Mouse (Mus musculus): ENCODE data around the gene Defb28. TPM values are rescaled to one million over a fixed set of nuclear protein-coding genes. Genes with fewer than 3 reads are reported as not detected.

Gene Defb28
- polyA plus RNA-seq (2012; ENCODE audit: insufficient read depth, insufficient read length, missing spikeins): not detected in 2 replicates

DNA sequence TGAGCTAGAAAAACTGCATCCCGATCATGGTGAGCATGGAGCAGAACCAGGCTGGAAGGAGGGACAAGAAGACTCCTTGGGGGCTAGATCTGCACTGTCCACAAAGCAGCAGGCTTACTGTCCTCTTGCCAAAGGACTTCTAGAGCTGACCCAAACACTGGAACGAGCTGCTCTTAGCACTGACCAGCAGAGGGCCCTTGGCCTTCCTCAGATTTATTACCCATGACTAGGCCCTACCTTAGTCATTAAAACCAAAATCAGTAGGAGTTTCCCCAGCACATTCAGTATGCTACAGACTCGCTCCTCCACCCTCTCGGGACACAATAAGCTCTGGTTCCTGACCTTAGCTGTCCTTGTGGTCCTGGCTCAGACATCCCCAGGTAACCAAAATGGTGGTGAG, at the start of gene Defb28:
Gene Defb28, plus strand, starts transcription at position 275 of the 400 bp plus-strand sequence.
- TF ChIP-seq CTCF (IDR thresholded peaks at IDR 0.05; ENCODE audit: low read depth, low read length): no peak
- TF ChIP-seq POLR2A (IDR thresholded peaks at IDR 0.05; ENCODE audit: borderline replicate concordance, low read depth, low read length): no peak
- Histone ChIP-seq H3K4me3 (ENCODE audit: insufficient read depth, low read length) (no peak within 1 kb of the TSS), H3K27ac (ENCODE audit: insufficient read depth, low read depth, low read length) (no peak within 1 kb of the TSS), H3K4me1 (ENCODE audit: control insufficient read depth, insufficient read depth, low read length) (no peaks in the 10 kb centered on the region)

DNA sequence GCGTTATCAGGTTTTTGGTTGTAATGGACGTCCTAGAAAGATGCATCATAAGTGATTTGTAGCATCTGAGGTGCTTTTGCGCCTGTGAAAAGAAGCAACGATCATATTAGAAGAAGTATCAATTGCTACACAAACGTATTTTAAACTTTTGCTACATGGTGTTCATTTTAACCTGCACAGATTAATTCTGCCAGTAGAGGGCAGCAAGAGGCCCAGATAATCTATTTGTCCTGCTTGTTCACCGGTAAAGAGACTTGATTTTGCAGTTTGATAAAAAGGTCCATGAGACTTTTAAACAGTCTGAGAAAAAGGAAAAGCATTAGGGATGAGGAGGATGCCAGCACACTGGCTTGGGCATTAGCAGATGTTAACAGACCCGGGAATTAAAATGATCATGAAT, 47.1 kb upstream of the Defb28 start:
- H3K4me3 ChIP-seq (ENCODE audit: insufficient read depth, low read length): no peak overlapping the region
- H3K27ac ChIP-seq (ENCODE audit: insufficient read depth, low read depth, low read length): no peak overlapping the region
- TF ChIP-seq CTCF (IDR thresholded peaks at IDR 0.05; ENCODE audit: low read depth, low read length): no peak
- TF ChIP-seq POLR2A (IDR thresholded peaks at IDR 0.05; ENCODE audit: borderline replicate concordance, low read depth, low read length): no peak
- no peaks in the 10 kb centered on the region for H3K4me1 ChIP-seq (ENCODE audit: control insufficient read depth, insufficient read depth, low read length)

DNA sequence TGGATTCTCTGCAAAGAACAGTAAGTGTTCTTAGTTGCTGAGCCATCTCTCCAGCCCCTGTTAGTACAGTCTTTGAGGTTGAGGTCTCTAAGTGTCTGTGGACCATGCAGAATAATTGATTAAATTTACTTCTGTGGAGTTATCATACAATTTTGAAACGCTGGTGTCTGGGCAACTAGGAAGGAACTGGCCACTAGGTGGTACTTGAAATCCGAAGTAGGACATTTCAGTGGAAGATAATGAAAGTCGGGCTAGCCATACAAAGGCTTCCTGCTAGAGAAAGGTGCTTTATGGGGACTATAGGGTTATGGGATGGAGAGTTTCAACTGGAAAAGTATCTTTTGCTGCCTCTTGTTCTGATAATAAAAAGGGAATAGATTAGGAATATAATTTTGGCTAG, 45.6 kb upstream of the Defb28 start:
- H3K4me1 ChIP-seq (ENCODE audit: control insufficient read depth, insufficient read depth, low read length): no peaks in the 10 kb centered on the region
- TF ChIP-seq CTCF (IDR thresholded peaks at IDR 0.05; ENCODE audit: low read depth, low read length) (no peak), POLR2A (IDR thresholded peaks at IDR 0.05; ENCODE audit: borderline replicate concordance, low read depth, low read length) (no peak)
- no peak overlapping the region for H3K27ac ChIP-seq (ENCODE audit: insufficient read depth, low read depth, low read length)
- H3K4me3 ChIP-seq (ENCODE audit: insufficient read depth, low read length): no peak overlapping the region

DNA sequence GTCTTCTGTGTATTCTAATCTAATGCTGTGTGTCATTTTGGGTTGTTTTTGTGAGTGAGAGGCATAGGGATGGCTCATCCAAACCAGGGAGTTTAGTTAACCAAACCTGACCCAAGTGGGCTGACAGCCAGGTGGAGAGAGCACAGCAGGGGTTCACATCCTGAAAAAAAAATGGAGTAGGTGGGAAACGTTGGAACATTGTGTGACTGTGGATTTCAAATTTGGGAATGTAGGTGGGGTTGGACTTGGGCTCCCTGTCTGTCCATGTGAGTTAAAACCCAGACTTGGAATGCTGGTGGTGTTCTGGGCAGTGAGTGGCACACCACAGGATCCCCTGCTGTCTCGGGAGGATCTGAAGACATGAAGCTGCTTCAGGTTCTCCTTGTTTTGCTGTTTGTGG, 41.3 kb upstream of the Defb28 start, which contains the start of gene Defb20:
Gene Defb20, plus strand, starts transcription at position 301 of the 400 bp plus-strand sequence.
- Histone ChIP-seq H3K27ac (ENCODE audit: insufficient read depth, low read depth, low read length) (no peak within 1 kb of the TSS), H3K4me3 (ENCODE audit: insufficient read depth, low read length) (no peak within 1 kb of the TSS), H3K4me1 (ENCODE audit: control insufficient read depth, insufficient read depth, low read length) (peaks cover 7% of the 10 kb centered on the region; the same call in 1 of the 2 replicates)
- TF ChIP-seq POLR2A (IDR thresholded peaks at IDR 0.05; ENCODE audit: borderline replicate concordance, low read depth, low read length) (no peak), CTCF (IDR thresholded peaks at IDR 0.05; ENCODE audit: low read depth, low read length) (no peak)

DNA sequence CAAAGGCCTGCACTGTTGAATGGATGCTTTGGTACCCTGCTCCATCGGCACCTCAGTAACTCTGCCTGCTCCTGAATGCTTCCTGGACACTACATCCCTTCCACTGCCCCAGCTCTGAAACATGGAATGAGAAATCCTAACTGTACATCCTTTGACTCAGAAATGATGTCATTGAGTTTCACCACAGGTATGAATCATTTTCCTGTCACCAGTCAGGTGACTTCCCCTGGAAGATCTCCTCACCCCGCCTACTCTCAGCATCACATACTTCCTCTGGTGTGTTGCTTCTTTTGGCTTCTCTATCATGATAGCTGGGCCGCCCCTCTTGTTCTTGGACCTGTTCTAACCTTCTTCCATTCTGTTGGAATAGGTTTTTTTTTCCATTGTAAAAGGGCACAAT, 37.2 kb upstream of the Defb28 start:
- Histone ChIP-seq H3K4me1 (ENCODE audit: control insufficient read depth, insufficient read depth, low read length) (peaks cover 8% of the 10 kb centered on the region; the same call in 1 of the 2 replicates), H3K27ac (ENCODE audit: insufficient read depth, low read depth, low read length) (no peak overlapping the region), H3K4me3 (ENCODE audit: insufficient read depth, low read length) (no peak overlapping the region)
- TF ChIP-seq POLR2A (IDR thresholded peaks at IDR 0.05; ENCODE audit: borderline replicate concordance, low read depth, low read length) (no peak), CTCF (IDR thresholded peaks at IDR 0.05; ENCODE audit: low read depth, low read length) (no peak)

DNA sequence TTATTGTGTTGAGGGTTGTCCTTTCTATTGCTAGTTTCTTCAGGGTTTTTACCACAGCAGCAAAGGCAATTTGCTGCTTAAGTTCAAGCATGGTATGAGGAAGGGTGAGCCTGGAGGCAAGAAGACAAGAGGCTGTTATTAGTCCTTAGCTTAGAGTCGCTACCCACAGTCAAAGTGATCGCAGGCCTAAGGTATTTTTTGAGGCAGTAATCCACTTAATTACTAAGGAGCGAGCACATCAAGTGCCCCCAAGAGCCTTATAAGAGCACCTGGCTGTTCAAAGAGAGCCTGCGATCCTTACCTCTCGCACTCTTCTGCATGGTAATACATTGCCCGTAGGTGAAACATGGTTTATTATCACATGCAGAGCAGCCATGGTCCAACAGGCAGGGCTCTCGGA, 36.3 kb upstream of the Defb28 start:
- no peak overlapping the region for H3K27ac ChIP-seq (ENCODE audit: insufficient read depth, low read depth, low read length)
- peaks cover 8% of the 10 kb centered on the region; the same call in 1 of the 2 replicates for H3K4me1 ChIP-seq (ENCODE audit: control insufficient read depth, insufficient read depth, low read length)
- TF ChIP-seq CTCF (IDR thresholded peaks at IDR 0.05; ENCODE audit: low read depth, low read length) (no peak), POLR2A (IDR thresholded peaks at IDR 0.05; ENCODE audit: borderline replicate concordance, low read depth, low read length) (no peak)
- H3K4me3 ChIP-seq (ENCODE audit: insufficient read depth, low read length): no peak overlapping the region

DNA sequence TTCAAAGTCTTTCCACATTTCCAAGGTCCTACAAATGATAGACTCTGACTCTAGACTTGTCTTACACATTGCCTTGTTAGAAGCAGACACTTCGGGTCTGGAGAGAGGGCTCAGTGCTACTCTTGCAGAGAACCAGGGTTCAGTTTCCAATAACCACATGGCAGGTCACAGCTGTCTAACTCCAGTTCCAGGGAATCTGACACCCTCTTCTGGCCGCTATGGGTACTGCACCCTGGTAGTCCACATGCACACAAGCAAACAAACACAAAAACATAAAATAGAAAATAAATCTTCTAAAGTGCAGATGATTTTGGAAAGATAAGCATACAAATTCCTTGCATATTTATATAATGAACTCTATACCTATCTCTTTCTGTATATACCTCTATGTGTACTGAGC, 31.0 kb upstream of the Defb28 start:
- Histone ChIP-seq H3K4me3 (ENCODE audit: insufficient read depth, low read length) (no peak overlapping the region), H3K27ac (ENCODE audit: insufficient read depth, low read depth, low read length) (no peak overlapping the region), H3K4me1 (ENCODE audit: control insufficient read depth, insufficient read depth, low read length) (peaks cover 2% of the 10 kb centered on the region; the same call in 1 of the 2 replicates)
- TF ChIP-seq CTCF (IDR thresholded peaks at IDR 0.05; ENCODE audit: low read depth, low read length): no peak
- no peak for TF ChIP-seq POLR2A (IDR thresholded peaks at IDR 0.05; ENCODE audit: borderline replicate concordance, low read depth, low read length)

DNA sequence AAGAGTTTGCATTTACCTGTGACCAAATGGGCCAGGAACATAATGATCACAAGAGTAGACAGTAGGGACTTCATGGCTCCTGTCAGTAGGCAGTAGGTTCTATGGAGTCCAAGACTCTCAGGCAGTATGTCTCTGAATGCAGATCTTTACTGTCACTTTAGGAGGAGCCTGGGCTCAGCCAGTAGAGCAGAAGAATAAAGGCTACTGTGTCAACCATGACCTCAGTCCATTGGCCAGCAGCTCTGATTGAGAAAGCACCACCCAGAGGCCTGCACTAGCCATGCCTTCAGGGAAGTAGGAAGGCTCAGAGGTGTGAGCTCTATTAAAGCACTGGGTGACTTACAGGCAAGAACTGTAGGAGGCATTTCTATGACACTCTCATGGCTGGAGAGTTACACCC, 28.0 kb upstream of the Defb28 start, which contains the start of gene Defb22:
Gene Defb22, minus strand, starts transcription at position 101 of the 400 bp plus-strand sequence.
- H3K4me1 ChIP-seq (ENCODE audit: control insufficient read depth, insufficient read depth, low read length): peaks cover 2% of the 10 kb centered on the region; the same call in 1 of the 2 replicates
- H3K4me3 ChIP-seq (ENCODE audit: insufficient read depth, low read length): no peak within 1 kb of the TSS
- TF ChIP-seq CTCF (IDR thresholded peaks at IDR 0.05; ENCODE audit: low read depth, low read length) (no peak), POLR2A (IDR thresholded peaks at IDR 0.05; ENCODE audit: borderline replicate concordance, low read depth, low read length) (no peak)
- no peak within 1 kb of the TSS for H3K27ac ChIP-seq (ENCODE audit: insufficient read depth, low read depth, low read length)

DNA sequence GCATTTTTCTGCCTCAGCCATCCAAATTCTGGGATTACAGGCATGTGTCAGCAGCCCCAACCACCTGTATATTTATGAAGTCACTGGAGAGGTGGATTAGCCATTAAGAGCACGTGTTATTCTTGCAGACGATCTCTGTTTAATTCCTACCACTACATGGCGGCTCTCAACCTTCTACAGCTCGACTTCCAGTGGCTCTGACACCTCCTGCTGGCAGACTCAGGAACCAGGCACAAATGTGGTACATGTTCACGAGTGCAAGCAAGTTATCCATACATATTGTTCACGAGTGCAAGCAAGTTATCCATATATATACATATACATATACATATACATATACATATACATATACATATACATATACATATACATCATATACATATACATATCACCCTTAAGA, 24.9 kb upstream of the Defb28 start:
- Histone ChIP-seq H3K4me3 (ENCODE audit: insufficient read depth, low read length) (no peak overlapping the region), H3K27ac (ENCODE audit: insufficient read depth, low read depth, low read length) (no peak overlapping the region), H3K4me1 (ENCODE audit: control insufficient read depth, insufficient read depth, low read length) (no peaks in the 10 kb centered on the region)
- TF ChIP-seq POLR2A (IDR thresholded peaks at IDR 0.05; ENCODE audit: borderline replicate concordance, low read depth, low read length) (no peak), CTCF (IDR thresholded peaks at IDR 0.05; ENCODE audit: low read depth, low read length) (no peak)

DNA sequence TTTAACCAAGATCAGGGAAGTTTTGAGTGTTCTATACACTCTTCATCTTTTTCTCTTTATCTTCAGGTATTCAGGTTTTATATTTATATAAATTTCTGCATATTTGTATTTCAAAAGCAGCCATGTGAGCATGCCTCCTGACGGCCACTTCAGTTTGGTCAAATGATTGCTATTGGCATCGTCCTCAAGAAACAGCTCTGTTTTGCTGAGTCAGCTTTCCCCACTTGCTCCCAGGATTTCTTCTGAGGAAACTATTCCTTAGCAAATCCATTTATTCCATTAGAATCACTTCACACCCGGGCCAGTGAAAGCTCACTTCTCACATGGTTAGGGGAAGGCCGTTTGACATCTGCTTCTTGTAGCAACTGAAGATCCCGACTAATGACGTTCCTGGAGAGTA, 20.0 kb upstream of the Defb28 start:
- H3K4me1 ChIP-seq (ENCODE audit: control insufficient read depth, insufficient read depth, low read length): no peaks in the 10 kb centered on the region
- no peak for TF ChIP-seq POLR2A (IDR thresholded peaks at IDR 0.05; ENCODE audit: borderline replicate concordance, low read depth, low read length)
- no peak for TF ChIP-seq CTCF (IDR thresholded peaks at IDR 0.05; ENCODE audit: low read depth, low read length)
- no peak overlapping the region for H3K27ac ChIP-seq (ENCODE audit: insufficient read depth, low read depth, low read length)
- H3K4me3 ChIP-seq (ENCODE audit: insufficient read depth, low read length): no peak overlapping the region

Measured in bone marrow macrophage, adult 2 months (primary cell).